Mouse (Mus musculus) intestine, embryonic 14.5 days (tissue): ENCODE measurements around the gene Kndc1. TPM values are rescaled to one million over a fixed set of nuclear protein-coding genes. Genes with fewer than 3 reads are reported as not detected.
A peak's percentile ranks its signal among the peaks of the same experiment; 100 is the strongest.

Experiments
- ATAC-seq: fragments of 200-750 bp; cut with Nextera tagmentation; replicated peaks from 2 replicates; pipeline ENCODE4 v1.8.0; 2017; ENCODE audit warnings: low read depth, moderate number of reproducible peaks, moderate TSS enrichment, moderate library complexity; ENCODE audit not compliant: low FRiP score, low TSS enrichment
- DNase-seq: peaks from one replicate; pipeline ENCODE4 v3.0.0-alpha.2; 2018; ENCODE audit warnings: low spot score
- H3K27ac ChIP-seq: fragments of 300-500 bp; sonication (generic); 2 replicates; pipeline ENCODE4 v1.5.1; 2014; ENCODE audit warnings: low read depth, mild to moderate bottlenecking, control low read depth
- H3K27me3 ChIP-seq: fragments of 300-500 bp; sonication (generic); replicated peaks from 2 replicates; pipeline ENCODE4 v1.6.1; 2014; ENCODE audit warnings: low read length, control low read depth; ENCODE audit not compliant: control insufficient read depth, insufficient read depth
- H3K36me3 ChIP-seq: fragments of 300-500 bp; sonication (generic); 2 replicates; pipeline ENCODE4 v1.6.1; 2014; ENCODE audit warnings: low read length, control low read depth; ENCODE audit not compliant: control insufficient read depth, insufficient read depth
- H3K4me1 ChIP-seq: fragments of 300-500 bp; sonication (generic); replicated peaks from 2 replicates; pipeline ENCODE4 v1.6.1; 2014; ENCODE audit warnings: low read length, control low read depth, mixed read lengths; ENCODE audit not compliant: control insufficient read depth, insufficient read depth
- H3K4me2 ChIP-seq: fragments of 300-500 bp; sonication (generic); 2 replicates; pipeline ENCODE4 v1.6.1; 2014; ENCODE audit warnings: low read length
- H3K4me3 ChIP-seq: fragments of 300-500 bp; sonication (generic); 2 replicates; pipeline ENCODE4 v1.5.1; 2014; ENCODE audit warnings: low read depth, low read length, control low read depth, mixed read lengths
- H3K9ac ChIP-seq: fragments of 300-500 bp; sonication (generic); 2 replicates; pipeline ENCODE4 v1.6.1; 2014; ENCODE audit warnings: mild to moderate bottlenecking, low read length
- H3K9me3 ChIP-seq: fragments of 300-500 bp; sonication (generic); 2 replicates; pipeline ENCODE4 v1.6.1; 2016; ENCODE audit warnings: low read length, control low read depth; ENCODE audit not compliant: control insufficient read depth
- WGBS: fragments of 180-500 bp; shearing (Covaris S2); extraction: QIAGEN DNeasy Blood & Tissue Kit; methylation state at CpG from one replicate; pipeline ENCODE4 v1.1.7; 2014; 5-methylcytosine and 5-hydroxymethylcytosine counted together
- polyA plus RNA-seq: library from polyadenylated mRNA; unstranded; fragments of >200 nt; fragmentation: Nextera tagmentation; extraction: Ambion mirVana; gene quantifications from 2 replicates; pipeline ENCODE4 v1.2.1, GENCODE M21; 2014

Kndc1 gene
- polyA plus RNA-seq, 1 experiment from 2014 or later, result 0.20 TPM

- no peak overlapping the region for H3K27ac ChIP-seq
- H3K9ac ChIP-seq, result no peak overlapping the region
- H3K36me3 ChIP-seq, result no peaks in the 10 kb centered on the region
- no peaks in the 10 kb centered on the region for H3K4me1 ChIP-seq
- DNase-seq (no peak), ATAC-seq (no peak)
- H3K4me2 ChIP-seq, result no peak overlapping the region
- no peak overlapping the region for H3K4me3 ChIP-seq
- no peaks in the 10 kb centered on the region for H3K9me3 ChIP-seq
- no peaks in the 10 kb centered on the region for H3K27me3 ChIP-seq
- WGBS, result 64% methylated on average over 4 of the region's 4 CpGs
These were observed 69.3 kb downstream of the Kndc1 start for GRCm38 (mm10) chr7:139963814-139964213.

GRCm38 (mm10) chr7:139967175-139967574 lies 72.7 kb downstream of the Kndc1 start:
- no peak overlapping the region for H3K4me2 ChIP-seq
- H3K4me3 ChIP-seq, result no peak overlapping the region
- H3K27me3 ChIP-seq, result no peaks in the 10 kb centered on the region
- no peaks in the 10 kb centered on the region for H3K9me3 ChIP-seq
- 30% methylated on average over 4 of the region's 4 CpGs for WGBS
- no peak overlapping the region for H3K9ac ChIP-seq
- DNase-seq, result no peak
- no peaks in the 10 kb centered on the region for H3K4me1 ChIP-seq
- H3K27ac ChIP-seq, result no peak overlapping the region
- no peak for ATAC-seq
- H3K36me3 ChIP-seq, result no peaks in the 10 kb centered on the region

- no peak for ATAC-seq
- Histone ChIP-seq H3K9ac (no peak overlapping the region), H3K27me3 (no peaks in the 10 kb centered on the region), H3K4me1 (no peaks in the 10 kb centered on the region), H3K36me3 (no peaks in the 10 kb centered on the region), H3K4me2 (no peak overlapping the region), H3K9me3 (no peaks in the 10 kb centered on the region), H3K27ac (no peak overlapping the region), H3K4me3 (no peak overlapping the region)
- DNase-seq, result no peak
- 61% methylated on average over 5 of the region's 5 CpGs for WGBS
These were observed 73.9 kb downstream of the Kndc1 start for GRCm38 (mm10) chr7:139968428-139968827.

GRCm38 (mm10) chr7:139969348-139970130 lies 75.0 kb downstream of the Kndc1 start:
- DNase-seq, result peak; percentile 89
- no peaks in the 10 kb centered on the region for H3K9me3 ChIP-seq
- no peak overlapping the region for H3K4me3 ChIP-seq
- no peaks in the 10 kb centered on the region for H3K36me3 ChIP-seq
- ATAC-seq, result no peak
- no peak overlapping the region for H3K9ac ChIP-seq
- no peaks in the 10 kb centered on the region for H3K27me3 ChIP-seq
- H3K27ac ChIP-seq, result no peak overlapping the region
- 41% methylated on average over 10 of the region's 10 CpGs for WGBS
- no peak overlapping the region for H3K4me2 ChIP-seq
- no peaks in the 10 kb centered on the region for H3K4me1 ChIP-seq

GRCm38 (mm10) chr7:139970216-139970919 lies 75.9 kb downstream of the Kndc1 start:
- H3K9ac ChIP-seq, result no peak overlapping the region
- H3K27ac ChIP-seq, result no peak overlapping the region
- H3K4me2 ChIP-seq, result no peak overlapping the region
- WGBS, result 84% methylated on average over 10 of the region's 10 CpGs
- ATAC-seq (no peak), DNase-seq (no peak)
- no peak overlapping the region for H3K4me3 ChIP-seq
- no peaks in the 10 kb centered on the region for H3K4me1 ChIP-seq
- H3K36me3 ChIP-seq, result no peaks in the 10 kb centered on the region
- no peaks in the 10 kb centered on the region for H3K27me3 ChIP-seq
- H3K9me3 ChIP-seq, result no peaks in the 10 kb centered on the region

- no peak overlapping the region for H3K4me3 ChIP-seq
- no peaks in the 10 kb centered on the region for H3K27me3 ChIP-seq
These were observed 76.5 kb downstream of the Kndc1 start for GRCm38 (mm10) chr7:139970979-139971378.

GRCm38 (mm10) chr7:139971436-139971835 lies 76.9 kb downstream of the Kndc1 start:
- no peaks in the 10 kb centered on the region for H3K9me3 ChIP-seq
- no peak for ATAC-seq
- DNase-seq, result no peak
- H3K4me1 ChIP-seq, result no peaks in the 10 kb centered on the region
- H3K36me3 ChIP-seq, result no peaks in the 10 kb centered on the region
- WGBS, result 62% methylated on average over 6 of the region's 6 CpGs
- H3K27me3 ChIP-seq, result no peaks in the 10 kb centered on the region
- no peak overlapping the region for H3K4me2 ChIP-seq
- H3K4me3 ChIP-seq, result no peak overlapping the region
- no peak overlapping the region for H3K27ac ChIP-seq
- no peak overlapping the region for H3K9ac ChIP-seq

More at GRCm38 (mm10) chr7:139970979-139971378, 76.5 kb downstream of the Kndc1 start:
- Histone ChIP-seq H3K9me3 (no peaks in the 10 kb centered on the region), H3K27ac (no peak overlapping the region), H3K4me2 (no peak overlapping the region), H3K36me3 (no peaks in the 10 kb centered on the region), H3K9ac (no peak overlapping the region), H3K4me1 (no peaks in the 10 kb centered on the region)
- ATAC-seq (no peak), DNase-seq (no peak)
- WGBS, result 73% methylated on average over 5 of the region's 5 CpGs

GRCm38 (mm10) chr7:139972923-139973331 lies 78.4 kb downstream of the Kndc1 start:
- no peak overlapping the region for H3K4me2 ChIP-seq
- H3K9ac ChIP-seq, result no peak overlapping the region
- ATAC-seq (no peak), DNase-seq (no peak)
- no peak overlapping the region for H3K27ac ChIP-seq
- no peaks in the 10 kb centered on the region for H3K27me3 ChIP-seq
- H3K9me3 ChIP-seq, result no peaks in the 10 kb centered on the region
- H3K4me1 ChIP-seq, result no peaks in the 10 kb centered on the region
- H3K4me3 ChIP-seq, result no peak overlapping the region
- H3K36me3 ChIP-seq, result no peaks in the 10 kb centered on the region
